Mouse (Mus musculus): ENCODE results near the gene Wls. TPM values are rescaled to one million over a fixed set of nuclear protein-coding genes. Genes with fewer than 3 reads are reported as not detected.
A peak's percentile ranks its signal among the peaks of the same experiment; 100 is the strongest.

Gene Wls
- total RNA-seq (2021) = 10 to 100 TPM; 54.6 to 55.9 TPM
- long read RNA-seq, experiment 1, transcript Wls-201 (12 exons, 3,559 nt) = major isoform, 31 of 41 reads
- long read RNA-seq, experiment 1, partial matches to known transcripts = 1 of 41 reads
- long read RNA-seq, experiment 1, other reads (novel, unspliced or antisense) = 2 of 41 reads
- long read RNA-seq, experiment 2, transcript Wls-201 (12 exons, 3,559 nt) = major isoform, 50 of 66 reads
- long read RNA-seq, experiment 2, transcript Wls-205 (13 exons, 2,050 nt) = minor isoform, 8 of 66 reads
- long read RNA-seq, experiment 2, partial matches to known transcripts = 1 of 66 reads
- long read RNA-seq, experiment 2, other reads (novel, unspliced or antisense) = 5 of 66 reads

GRCm38 (mm10) chr3:159839481-159839880, at the start of gene Wls:
Wls (plus strand) TSS chr3:159839672.
- peak; percentile 73 to 75 for DNase-seq
- intact Hi-C loops (cut with DNase I) = no loop called here

DNA sequence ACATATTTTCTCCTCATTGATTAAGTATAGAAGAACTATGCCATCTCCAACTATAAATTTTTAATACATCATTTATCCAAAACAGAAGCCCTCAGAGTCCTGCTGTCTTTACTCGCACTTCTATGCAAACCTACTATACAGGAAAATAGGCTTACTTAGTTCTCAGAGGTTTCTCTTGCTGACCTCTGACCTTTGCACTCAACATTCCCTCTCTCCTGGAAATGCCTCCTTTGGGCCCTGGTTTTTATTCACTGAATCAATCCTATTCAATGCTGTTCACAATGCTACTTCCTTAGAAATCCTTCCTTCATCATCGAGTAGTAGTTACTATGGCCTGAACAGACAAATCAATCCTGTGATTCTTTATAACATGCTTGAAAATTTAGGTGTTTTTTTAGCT, 49.7 kb upstream of the Wls start:
- no peak for DNase-seq
- intact Hi-C loops (cut with DNase I) = no loop called here

- no peak for DNase-seq
- intact Hi-C loops (cut with DNase I) = no loop called here
Measured at GRCm38 (mm10) chr3:159831535-159831934, 7.9 kb upstream of the Wls start.

- peak; percentile 67 to 72 for DNase-seq
- intact Hi-C loops (cut with DNase I) = loop anchor here (5.0 kb wide), 1 partner anchor 47 kb away; no protein-coding TSS in a partner anchor
Measured at GRCm38 (mm10) chr3:159840002-159840816, 737 bp downstream of the Wls start.

DNA sequence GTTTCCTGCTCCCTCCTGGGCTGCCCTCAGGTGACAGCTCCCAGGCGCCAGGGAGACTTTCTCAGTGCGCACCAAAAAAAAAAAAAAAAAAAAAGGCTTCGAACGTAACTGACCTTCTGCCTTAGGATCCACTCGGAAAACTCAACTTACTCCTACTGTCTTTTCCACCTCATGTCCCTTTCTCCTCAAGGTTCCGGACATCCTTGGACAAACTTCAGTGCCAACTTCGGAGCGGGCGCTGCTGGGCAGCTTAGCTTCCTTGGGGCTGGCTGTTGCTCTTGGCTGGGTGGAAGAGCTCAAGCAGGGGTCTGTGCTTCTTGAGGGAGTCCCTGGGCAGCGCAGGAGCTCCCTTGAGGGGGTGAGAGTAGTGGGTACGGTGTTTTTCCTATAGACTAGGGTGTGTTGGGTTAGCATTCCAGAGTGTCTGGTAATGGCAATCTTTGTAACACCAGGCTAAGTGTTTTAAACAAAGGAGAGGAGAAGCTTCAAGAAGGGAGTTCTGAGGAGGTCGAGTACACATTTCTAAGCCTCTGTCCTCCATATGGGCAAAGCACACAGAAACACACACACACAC, 1.4 kb downstream of the Wls start:
- DNase-seq = peak; percentile 23 to 34
- intact Hi-C loops (cut with DNase I) = loop anchor here (5.0 kb wide), 1 partner anchor 46 kb away; no protein-coding TSS in a partner anchor

- intact Hi-C loops (cut with DNase I) = loop anchor here (5.0 kb wide), 1 partner anchor 46 kb away; no protein-coding TSS in a partner anchor
- peak in 1 of 2 experiments; percentile 4 for DNase-seq
Measured at GRCm38 (mm10) chr3:159841458-159841857, 2.0 kb downstream of the Wls start.

DNA sequence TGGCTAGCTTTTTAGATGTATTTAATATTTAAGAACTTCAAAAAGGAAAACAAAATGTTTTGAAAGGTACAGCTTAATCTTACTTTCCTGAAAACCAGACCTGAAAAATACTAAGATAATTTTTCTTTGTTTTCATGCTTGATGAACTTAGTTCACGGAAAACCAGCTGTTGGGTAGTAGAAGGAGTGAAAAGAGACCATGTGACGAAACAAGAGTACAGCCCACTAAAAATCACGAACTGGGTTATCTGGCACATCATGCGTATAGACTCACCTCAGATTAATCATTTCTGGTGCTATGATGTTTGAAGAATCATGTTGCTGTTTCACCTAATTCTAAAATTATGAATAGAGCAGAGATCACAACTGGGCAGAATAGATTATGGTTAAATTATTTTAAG, 3.7 kb downstream of the Wls start:
- no peak for DNase-seq
- intact Hi-C loops (cut with DNase I) = loop anchor here (5.0 kb wide), 1 partner anchor 44 kb away; no protein-coding TSS in a partner anchor

- intact Hi-C loops (cut with DNase I) = no loop called here
- DNase-seq = no peak
Measured at GRCm38 (mm10) chr3:159847410-159848016, 8.0 kb downstream of the Wls start.

- intact Hi-C loops (cut with DNase I) = no loop called here
- no peak for DNase-seq
Measured at GRCm38 (mm10) chr3:159848156-159848555, 8.7 kb downstream of the Wls start.

DNA sequence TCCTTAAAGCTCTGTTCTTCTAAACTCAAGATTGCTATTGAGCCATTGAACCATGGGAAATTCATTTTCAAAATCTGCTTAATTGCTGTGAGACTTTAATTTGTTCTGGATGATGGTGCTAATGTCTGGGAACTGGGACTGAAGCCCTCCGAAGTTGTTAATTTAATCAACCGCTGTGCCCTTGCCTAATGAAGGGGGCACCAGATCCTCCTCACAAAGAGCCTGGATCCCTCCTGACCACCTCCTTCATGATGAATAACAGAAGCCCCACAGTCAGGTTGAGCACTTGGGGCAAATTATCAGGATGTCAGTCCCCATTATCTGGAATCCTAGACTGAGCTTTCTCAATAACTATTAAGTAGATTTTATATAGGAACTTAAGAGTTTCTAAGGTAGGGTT, 12.0 kb downstream of the Wls start:
- intact Hi-C loops (cut with DNase I) = no loop called here
- DNase-seq = no peak

- DNase-seq = no peak
- intact Hi-C loops (cut with DNase I) = no loop called here
Measured at GRCm38 (mm10) chr3:159851980-159852379, 12.5 kb downstream of the Wls start.

DNA sequence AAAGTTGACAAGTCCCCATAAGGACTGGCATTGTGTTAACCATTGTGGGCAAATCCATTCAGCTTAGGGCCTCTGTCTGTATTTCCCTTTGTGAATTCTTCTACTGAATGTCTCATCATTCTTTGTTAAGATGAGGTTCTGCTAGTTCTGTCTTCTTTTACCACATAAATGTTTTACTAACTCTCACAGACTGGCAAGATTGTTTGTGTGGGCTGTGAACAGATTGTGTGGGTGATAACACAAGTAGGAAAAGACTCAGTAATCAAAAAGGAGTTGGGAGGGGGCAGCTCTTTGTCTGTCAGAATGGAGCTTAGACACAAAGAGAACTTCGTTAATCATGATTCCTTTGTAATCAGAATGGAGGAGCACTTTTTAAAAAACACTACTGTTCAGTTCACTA, 17.6 kb downstream of the Wls start:
- DNase-seq = no peak
- intact Hi-C loops (cut with DNase I) = no loop called here

DNA sequence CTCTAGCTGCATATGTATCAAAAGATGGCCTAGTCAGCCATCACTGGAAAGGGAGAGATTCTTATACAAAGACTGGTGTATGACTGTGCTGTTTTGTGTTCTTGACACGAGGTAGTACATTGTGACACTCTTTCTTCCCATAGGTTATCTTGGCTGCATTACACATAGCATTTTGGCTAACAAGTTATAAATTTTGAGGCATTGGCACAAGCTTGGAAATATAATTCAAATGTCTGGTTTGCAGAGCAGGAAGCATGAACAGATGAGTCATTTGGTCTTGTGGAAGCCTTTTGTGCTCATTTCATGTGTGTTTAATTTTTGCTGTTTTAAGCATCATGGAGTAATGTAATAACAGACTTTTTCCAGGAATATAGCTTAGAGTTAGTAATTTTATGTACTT, 26.2 kb downstream of the Wls start:
- intact Hi-C loops (cut with DNase I) = no loop called here
- no peak for DNase-seq

DNA sequence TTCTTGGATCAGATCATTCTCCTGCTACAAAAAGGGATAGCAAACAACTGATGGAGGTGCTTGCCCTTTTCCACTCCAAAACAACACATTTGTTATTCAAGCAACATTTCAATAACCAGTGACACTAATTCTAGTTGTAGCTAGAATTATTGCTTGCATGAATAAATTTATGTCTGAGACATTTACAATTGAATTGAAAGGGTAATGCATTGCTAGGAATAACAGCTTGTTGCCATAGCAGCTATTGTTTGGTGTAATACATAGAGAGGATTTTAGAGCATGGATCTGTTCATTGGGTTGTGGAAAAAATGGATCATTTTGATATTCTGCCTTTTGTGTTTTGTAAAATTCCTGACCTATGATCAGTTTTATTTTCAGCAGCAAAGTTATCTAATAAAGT, 39.5 kb downstream of the Wls start:
- intact Hi-C loops (cut with DNase I) = no loop called here
- DNase-seq = no peak

- intact Hi-C loops (cut with DNase I) = no loop called here
- DNase-seq = no peak
Measured at GRCm38 (mm10) chr3:159883325-159883724, 43.9 kb downstream of the Wls start.

DNA sequence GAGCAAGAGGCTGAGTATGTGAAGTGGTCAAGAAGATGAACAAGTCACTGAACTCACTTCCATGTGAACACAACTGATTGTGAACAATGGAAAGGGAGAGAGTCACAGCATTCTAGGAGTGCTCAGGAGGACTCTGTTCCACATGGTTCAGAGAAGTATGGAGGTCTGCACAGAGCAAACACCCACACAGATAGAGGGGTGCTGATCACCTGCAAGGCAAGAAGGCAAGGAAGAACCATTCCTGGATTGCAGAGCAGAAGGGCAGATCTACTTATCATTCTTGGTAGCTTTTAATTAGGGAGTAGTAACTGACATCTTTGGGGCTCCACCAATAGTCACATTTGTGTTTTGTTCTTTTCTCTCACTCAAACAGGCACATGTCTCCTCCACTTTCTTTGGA, 45.3 kb downstream of the Wls start:
- intact Hi-C loops (cut with DNase I) = loop anchor here (5.0 kb wide), 1 partner anchor 43 kb away; no protein-coding TSS in a partner anchor
- no peak for DNase-seq

DNA sequence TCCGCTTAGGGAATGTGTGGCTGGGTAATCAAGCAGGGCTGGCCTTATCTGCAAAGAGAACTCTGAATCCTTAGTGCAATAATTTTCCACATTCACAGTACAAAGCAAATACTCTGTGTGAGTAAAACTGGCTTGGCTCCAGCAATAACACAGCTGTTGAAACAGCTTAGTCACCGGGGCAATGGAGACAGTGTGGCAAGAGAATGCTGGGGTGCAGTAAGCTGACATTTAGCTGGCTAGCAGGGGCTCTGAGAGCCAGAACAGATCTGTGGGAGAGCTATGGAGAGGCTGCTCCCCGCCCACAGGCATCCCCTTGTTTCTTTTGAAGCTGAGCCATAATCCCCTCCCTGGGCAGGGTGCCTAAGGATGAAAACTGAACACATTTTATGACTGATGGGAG, 45.8 kb downstream of the Wls start:
- intact Hi-C loops (cut with DNase I) = loop anchor here (5.0 kb wide), 1 partner anchor 43 kb away; no protein-coding TSS in a partner anchor
- peak; percentile 68 to 85 for DNase-seq

- DNase-seq = no peak
- intact Hi-C loops (cut with DNase I) = loop anchor here (5.0 kb wide), 1 partner anchor 44 kb away; no protein-coding TSS in a partner anchor
Measured at GRCm38 (mm10) chr3:159885781-159886400, 46.4 kb downstream of the Wls start.

DNA sequence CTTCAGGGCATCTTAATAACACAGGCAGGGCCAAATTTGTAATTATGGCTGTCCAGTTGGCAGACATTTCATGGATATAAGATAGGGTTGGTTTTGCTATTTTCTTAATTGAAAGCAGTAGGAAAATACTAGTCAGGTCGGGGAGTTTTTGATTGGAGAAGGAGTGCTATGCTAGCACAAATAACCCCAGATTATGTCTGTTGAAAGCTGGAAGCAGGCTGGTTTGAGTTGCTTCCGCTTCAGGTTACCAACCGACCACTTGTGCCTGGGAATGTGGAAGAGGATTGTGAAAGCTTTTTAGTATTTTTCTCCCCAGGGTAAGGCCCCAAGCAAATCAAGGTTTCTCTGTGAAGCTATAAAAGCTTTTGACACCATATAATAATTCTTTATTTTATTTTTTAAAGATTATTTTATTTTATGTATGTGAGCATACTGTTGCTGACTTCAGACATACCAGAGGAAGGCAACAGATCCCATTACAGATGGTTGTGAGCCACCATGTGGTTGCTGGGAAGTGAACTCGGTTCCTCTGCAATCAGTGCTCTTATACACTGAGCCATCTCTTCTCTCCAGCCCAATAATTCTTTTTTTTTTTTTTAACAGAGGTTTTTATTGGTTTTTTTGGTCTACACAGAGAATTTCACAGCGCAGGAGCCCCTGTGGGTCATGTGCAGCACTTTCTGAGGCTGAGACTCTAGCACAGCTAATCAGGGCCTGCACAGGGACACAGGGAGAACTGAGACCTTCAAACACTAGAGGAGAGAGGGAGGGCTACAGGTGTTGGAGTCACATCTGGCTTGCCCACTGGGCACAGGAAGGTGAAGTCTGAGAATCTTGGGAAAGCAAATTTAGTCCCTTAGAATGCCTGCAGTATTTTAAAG, 50.9 kb downstream of the Wls start:
- DNase-seq = no peak
- intact Hi-C loops (cut with DNase I) = no loop called here
